Mouse (Mus musculus) lung, embryonic 15.5 days (tissue): ENCODE measurements around the gene Lrrn2. TPM values are rescaled to one million over a fixed set of nuclear protein-coding genes. Genes with fewer than 3 reads are reported as not detected.

Experiments used
- ATAC-seq: fragments of 200-750 bp; cut with Nextera tagmentation; 2 replicates; pipeline ENCODE4 v1.8.0; 2017; ENCODE audit warnings: moderate number of reproducible peaks, borderline replicate concordance; ENCODE audit not compliant: low FRiP score, low TSS enrichment; ENCODE audit errors: extremely low read depth
- H3K27ac ChIP-seq: fragments of 300-500 bp; sonication (generic); 2 replicates; pipeline ENCODE4 v1.5.1; 2015; ENCODE audit warnings: moderate library complexity, mild to moderate bottlenecking, inconsistent platforms
- H3K27me3 ChIP-seq: fragments of 300-500 bp; sonication (generic); 2 replicates; pipeline ENCODE4 v1.6.1; 2015; ENCODE audit warnings: inconsistent platforms
- H3K36me3 ChIP-seq: fragments of 300-500 bp; sonication (generic); 2 replicates; pipeline ENCODE4 v1.6.1; 2015; ENCODE audit warnings: inconsistent platforms
- H3K4me1 ChIP-seq: fragments of 300-500 bp; sonication (generic); 2 replicates; pipeline ENCODE4 v1.6.1; 2015; ENCODE audit warnings: inconsistent platforms
- H3K4me2 ChIP-seq: fragments of 300-500 bp; sonication (generic); 2 replicates; pipeline ENCODE4 v1.6.1; 2015; ENCODE audit warnings: inconsistent platforms, mild to moderate bottlenecking, moderate library complexity
- H3K4me3 ChIP-seq: fragments of 300-500 bp; sonication (generic); 2 replicates; pipeline ENCODE4 v1.5.1; 2015; ENCODE audit warnings: mild to moderate bottlenecking, inconsistent platforms
- H3K9ac ChIP-seq: fragments of 300-500 bp; sonication (generic); 2 replicates; pipeline ENCODE4 v1.6.1; 2015; ENCODE audit warnings: inconsistent platforms
- H3K9me3 ChIP-seq: fragments of 300-500 bp; sonication (generic); 2 replicates; pipeline ENCODE4 v1.6.1; 2016; ENCODE audit warnings: inconsistent platforms
- WGBS: fragments of 180-500 bp; shearing (Covaris S2); methylation state at CpG from one replicate; pipeline ENCODE4 v1.1.7; 2015; 5-methylcytosine and 5-hydroxymethylcytosine counted together
- polyA plus RNA-seq: library from polyadenylated mRNA; unstranded; fragments of >200 nt; fragmentation: Nextera tagmentation; extraction: Ambion mirVana; gene quantifications from 2 replicates; pipeline ENCODE4 v1.2.1, GENCODE M21; 2015

The Lrrn2 gene
- polyA plus RNA-seq, 1 experiment from 2014 or later, result 4.5 TPM

GRCm38 (mm10) chr1:132937296-132938030 is 57.4 kb downstream of the Lrrn2 start:
- no peak overlapping the region for H3K9ac ChIP-seq
- no peaks in the 10 kb centered on the region for H3K27me3 ChIP-seq
- H3K4me2 ChIP-seq, result no peak overlapping the region
- H3K4me3 ChIP-seq, result no peak overlapping the region
- no peak for ATAC-seq
- H3K4me1 ChIP-seq, result no peaks in the 10 kb centered on the region
- 81% methylated on average over 26 of the region's 26 CpGs for WGBS
- H3K36me3 ChIP-seq, result no peaks in the 10 kb centered on the region
- H3K9me3 ChIP-seq, result no peaks in the 10 kb centered on the region
- no peak overlapping the region for H3K27ac ChIP-seq

GRCm38 (mm10) chr1:132938975-132939374 is 58.9 kb downstream of the Lrrn2 start:
- H3K9me3 ChIP-seq, result no peaks in the 10 kb centered on the region
- no peaks in the 10 kb centered on the region for H3K27me3 ChIP-seq
- H3K4me1 ChIP-seq, result no peaks in the 10 kb centered on the region
- H3K36me3 ChIP-seq, result no peaks in the 10 kb centered on the region
- WGBS, result 59% methylated on average over 8 of the region's 8 CpGs
- no peak overlapping the region for H3K27ac ChIP-seq
- H3K4me3 ChIP-seq, result no peak overlapping the region
- ATAC-seq, result no peak
- H3K9ac ChIP-seq, result no peak overlapping the region
- no peak overlapping the region for H3K4me2 ChIP-seq

GRCm38 (mm10) chr1:132945826-132946225 is 65.8 kb downstream of the Lrrn2 start:
- Histone ChIP-seq H3K4me2 (no peak overlapping the region), H3K9ac (no peak overlapping the region), H3K9me3 (no peaks in the 10 kb centered on the region), H3K36me3 (no peaks in the 10 kb centered on the region), H3K4me1 (no peaks in the 10 kb centered on the region), H3K4me3 (no peak overlapping the region), H3K27me3 (no peaks in the 10 kb centered on the region), H3K27ac (no peak overlapping the region)
- no peak for ATAC-seq
- 43% methylated on average over 8 of the region's 8 CpGs for WGBS

GRCm38 (mm10) chr1:132947811-132948210 is 67.7 kb downstream of the Lrrn2 start:
- H3K36me3 ChIP-seq, result no peaks in the 10 kb centered on the region
- ATAC-seq, result no peak
- no peak overlapping the region for H3K9ac ChIP-seq
- H3K4me2 ChIP-seq, result no peak overlapping the region
- no peak overlapping the region for H3K4me3 ChIP-seq
- no peaks in the 10 kb centered on the region for H3K9me3 ChIP-seq
- H3K27ac ChIP-seq, result no peak overlapping the region
- 60% methylated on average over 7 of the region's 7 CpGs for WGBS
- no peaks in the 10 kb centered on the region for H3K4me1 ChIP-seq
- no peaks in the 10 kb centered on the region for H3K27me3 ChIP-seq

GRCm38 (mm10) chr1:132956809-132957208 is 76.7 kb downstream of the Lrrn2 start:
- no peak overlapping the region for H3K4me2 ChIP-seq
- H3K4me1 ChIP-seq, result no peaks in the 10 kb centered on the region
- H3K36me3 ChIP-seq, result no peaks in the 10 kb centered on the region
- no peak overlapping the region for H3K27ac ChIP-seq
- 80% methylated on average over 5 of the region's 5 CpGs for WGBS
- ATAC-seq, result no peak
- H3K9ac ChIP-seq, result no peak overlapping the region
- no peaks in the 10 kb centered on the region for H3K27me3 ChIP-seq
- no peak overlapping the region for H3K4me3 ChIP-seq
- no peaks in the 10 kb centered on the region for H3K9me3 ChIP-seq

- no peaks in the 10 kb centered on the region for H3K36me3 ChIP-seq
- no peak for ATAC-seq
- H3K4me3 ChIP-seq, result no peak overlapping the region
- no peaks in the 10 kb centered on the region for H3K4me1 ChIP-seq
- no peak overlapping the region for H3K27ac ChIP-seq
- no peak overlapping the region for H3K4me2 ChIP-seq
- H3K9ac ChIP-seq, result no peak overlapping the region
- no peaks in the 10 kb centered on the region for H3K27me3 ChIP-seq
- 83% methylated on average over 3 of the region's 3 CpGs for WGBS
- no peaks in the 10 kb centered on the region for H3K9me3 ChIP-seq
Observed at GRCm38 (mm10) chr1:132961751-132962150, 81.7 kb downstream of the Lrrn2 start.

- Histone ChIP-seq H3K9ac (no peak overlapping the region), H3K36me3 (no peaks in the 10 kb centered on the region), H3K4me3 (no peak overlapping the region), H3K27me3 (no peaks in the 10 kb centered on the region), H3K4me2 (no peak overlapping the region), H3K9me3 (no peaks in the 10 kb centered on the region), H3K4me1 (no peaks in the 10 kb centered on the region), H3K27ac (no peak overlapping the region)
- 71% methylated on average over 2 of the region's 2 CpGs for WGBS
- no peak for ATAC-seq
Observed at GRCm38 (mm10) chr1:132964106-132964505, 84.0 kb downstream of the Lrrn2 start.

GRCm38 (mm10) chr1:132964691-132965090 is 84.6 kb downstream of the Lrrn2 start:
- Histone ChIP-seq H3K4me2 (no peak overlapping the region), H3K9ac (no peak overlapping the region), H3K36me3 (no peaks in the 10 kb centered on the region), H3K4me3 (no peak overlapping the region), H3K27me3 (no peaks in the 10 kb centered on the region), H3K9me3 (no peaks in the 10 kb centered on the region), H3K27ac (no peak overlapping the region), H3K4me1 (no peaks in the 10 kb centered on the region)
- no peak for ATAC-seq
- WGBS, result 67% methylated on average over 4 of the region's 4 CpGs

GRCm38 (mm10) chr1:132968659-132969058 is 88.6 kb downstream of the Lrrn2 start:
- no peak for ATAC-seq
- no peaks in the 10 kb centered on the region for H3K36me3 ChIP-seq
- H3K9me3 ChIP-seq, result no peaks in the 10 kb centered on the region
- H3K4me1 ChIP-seq, result no peaks in the 10 kb centered on the region
- no peaks in the 10 kb centered on the region for H3K27me3 ChIP-seq
- 27% methylated on average over 6 of the region's 6 CpGs for WGBS
- no peak overlapping the region for H3K27ac ChIP-seq
- H3K4me3 ChIP-seq, result no peak overlapping the region
- H3K4me2 ChIP-seq, result no peak overlapping the region
- no peak overlapping the region for H3K9ac ChIP-seq

GRCm38 (mm10) chr1:132977402-132977801 is 97.3 kb downstream of the Lrrn2 start:
- no peaks in the 10 kb centered on the region for H3K9me3 ChIP-seq
- 52% methylated on average over 1 of the region's 1 CpGs for WGBS
- H3K4me2 ChIP-seq, result no peak overlapping the region
- no peak overlapping the region for H3K27ac ChIP-seq
- H3K9ac ChIP-seq, result no peak overlapping the region
- H3K4me1 ChIP-seq, result no peaks in the 10 kb centered on the region
- H3K36me3 ChIP-seq, result 0 out of 2 replicates have a peak, but pooled peaks cover 6% of the 10 kb centered on the region
- no peaks in the 10 kb centered on the region for H3K27me3 ChIP-seq
- no peak overlapping the region for H3K4me3 ChIP-seq
- ATAC-seq, result no peak

GRCm38 (mm10) chr1:132981232-132981631 is 101.2 kb downstream of the Lrrn2 start:
- H3K9ac ChIP-seq, result no peak overlapping the region
- H3K9me3 ChIP-seq, result no peaks in the 10 kb centered on the region
- ATAC-seq, result no peak
- WGBS, result 80% methylated on average over 6 of the region's 6 CpGs
- no peak overlapping the region for H3K4me3 ChIP-seq
- no peaks in the 10 kb centered on the region for H3K4me1 ChIP-seq
- H3K36me3 ChIP-seq, result peaks cover 35% of the 10 kb centered on the region
- no peak overlapping the region for H3K4me2 ChIP-seq
- H3K27ac ChIP-seq, result no peak overlapping the region
- no peaks in the 10 kb centered on the region for H3K27me3 ChIP-seq

GRCm38 (mm10) chr1:132982728-132983127 is 102.7 kb downstream of the Lrrn2 start:
- no peak for ATAC-seq
- 48% methylated on average over 7 of the region's 7 CpGs for WGBS
- Histone ChIP-seq H3K4me3 (no peak overlapping the region), H3K4me1 (no peaks in the 10 kb centered on the region), H3K9me3 (no peaks in the 10 kb centered on the region), H3K27ac (no peak overlapping the region), H3K36me3 (peaks cover 40% of the 10 kb centered on the region), H3K4me2 (no peak overlapping the region), H3K27me3 (no peaks in the 10 kb centered on the region), H3K9ac (no peak overlapping the region)
